Mouse (Mus musculus): ENCODE measurements at regions not wholly inside any gene's neighbourhood (a gene's known extent, or its start where the extent isn't known, plus 50 kb on each side); places are given as distances from the start of the nearest gene placed in this dataset.

DNA sequence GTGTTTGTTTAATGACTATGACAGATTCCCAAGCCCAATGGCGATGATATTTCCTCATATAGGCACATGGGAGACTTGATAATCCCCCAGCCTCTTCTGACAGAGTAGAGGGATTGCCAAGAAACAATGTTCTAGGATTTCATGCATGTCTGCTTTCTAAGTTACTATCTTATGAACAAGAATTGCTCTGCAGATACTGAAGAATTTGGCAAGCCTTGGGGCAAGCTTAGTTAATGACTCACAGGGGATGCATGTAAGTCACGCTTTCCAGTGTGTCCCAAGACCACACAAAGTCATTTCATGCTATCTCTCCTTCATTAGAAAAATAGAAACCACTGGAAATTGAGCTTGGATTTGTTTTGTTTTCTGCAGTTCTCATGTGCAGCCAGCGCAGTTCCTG lies 376.2 kb downstream of the Dcdc2c start:
- H3K36me3 ChIP-seq: no peaks in the 10 kb centered on the region
- no peak for ATAC-seq (ENCODE audit: insufficient number of reproducible peaks, insufficient read depth, low FRiP score, low TSS enrichment, low read depth)
- no peaks in the 10 kb centered on the region for H3K4me1 ChIP-seq
- no peak overlapping the region for H3K4me3 ChIP-seq
- H3K27me3 ChIP-seq: no peaks in the 10 kb centered on the region
- WGBS: 59% methylated on average over 3 of the region's 3 CpGs
- H3K27ac ChIP-seq: no peak overlapping the region
- H3K9me3 ChIP-seq: no peaks in the 10 kb centered on the region
- H3K4me2 ChIP-seq: no peak overlapping the region
- H3K9ac ChIP-seq: no peak overlapping the region

DNA sequence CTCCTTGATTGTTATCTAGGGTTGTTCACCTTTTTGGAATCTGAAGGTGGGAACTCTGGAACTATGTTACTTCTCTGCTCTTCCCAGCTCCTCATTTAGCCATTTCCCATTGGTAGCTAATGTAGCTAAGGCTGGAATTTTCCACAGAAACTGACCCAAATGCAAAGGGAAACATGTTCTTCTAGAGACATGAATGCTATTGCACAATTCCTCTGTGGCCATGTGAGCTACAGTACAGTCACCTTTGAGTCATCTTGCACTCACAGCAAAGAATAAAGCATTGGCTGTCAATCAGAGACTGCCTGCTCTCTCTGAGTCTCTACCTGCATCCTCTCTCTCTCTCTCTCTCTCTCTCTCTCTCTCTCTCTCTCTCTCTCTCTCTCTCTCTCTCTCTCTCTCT lies 378.1 kb downstream of the Dcdc2c start:
- no peaks in the 10 kb centered on the region for H3K9me3 ChIP-seq
- no peak overlapping the region for H3K4me3 ChIP-seq
- H3K4me2 ChIP-seq: no peak overlapping the region
- no peak for ATAC-seq (ENCODE audit: insufficient number of reproducible peaks, insufficient read depth, low FRiP score, low TSS enrichment, low read depth)
- H3K4me1 ChIP-seq: no peaks in the 10 kb centered on the region
- H3K36me3 ChIP-seq: no peaks in the 10 kb centered on the region
- H3K9ac ChIP-seq: no peak overlapping the region
- no peaks in the 10 kb centered on the region for H3K27me3 ChIP-seq
- H3K27ac ChIP-seq: no peak overlapping the region

DNA sequence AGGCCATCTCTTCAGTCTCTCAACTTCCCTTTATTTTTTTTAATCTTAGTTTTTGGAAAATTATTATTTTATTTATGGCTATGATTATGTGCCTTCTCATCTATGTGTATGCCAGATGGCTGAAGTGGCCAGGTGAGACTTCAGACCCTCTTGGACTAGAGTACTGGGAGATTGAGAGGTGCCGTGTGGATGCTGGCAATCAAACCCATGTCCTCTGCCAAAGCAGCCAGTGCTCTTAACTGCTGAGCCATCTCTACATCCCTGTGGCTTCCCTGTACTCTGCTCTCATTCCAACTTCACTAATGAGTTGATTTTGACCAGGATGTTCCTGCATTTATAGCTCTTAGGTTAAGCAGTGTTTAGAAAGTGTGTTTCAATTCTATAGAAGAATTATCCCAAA lies 393.4 kb downstream of the Dcdc2c start:
- 87% methylated on average over 1 of the region's 1 CpGs for WGBS
- H3K36me3 ChIP-seq: no peaks in the 10 kb centered on the region

DNA sequence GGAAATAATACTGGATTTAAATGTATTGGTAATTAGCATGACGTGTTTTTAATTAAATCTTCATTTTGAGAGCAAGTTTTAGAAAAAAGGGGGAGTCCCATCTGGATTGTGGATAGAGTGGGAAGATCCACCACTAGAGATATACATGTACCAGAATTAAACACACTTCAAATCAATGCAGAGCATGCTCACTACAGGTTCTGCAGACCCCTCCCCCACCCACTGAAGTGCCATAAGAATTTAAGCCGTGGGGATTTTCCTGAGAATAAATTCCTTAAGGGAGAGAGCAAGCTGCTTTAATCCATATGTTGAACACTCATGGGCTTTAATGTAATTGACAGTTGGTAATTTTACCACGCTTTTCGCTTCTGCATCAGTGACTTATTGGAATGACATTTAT lies 401.4 kb downstream of the Dcdc2c start:
- H3K4me1 ChIP-seq: no peaks in the 10 kb centered on the region
- no peak overlapping the region for H3K27ac ChIP-seq
- no peak overlapping the region for H3K4me3 ChIP-seq
- ATAC-seq (ENCODE audit: insufficient number of reproducible peaks, insufficient read depth, low FRiP score, low TSS enrichment, low read depth): no peak
- H3K9me3 ChIP-seq: no peaks in the 10 kb centered on the region
- H3K36me3 ChIP-seq: no peaks in the 10 kb centered on the region
- no peaks in the 10 kb centered on the region for H3K27me3 ChIP-seq
- H3K9ac ChIP-seq: no peak overlapping the region
- 37% methylated on average over 4 of the region's 4 CpGs for WGBS
- H3K4me2 ChIP-seq: no peak overlapping the region

More for the DNA sequence above, 393.4 kb downstream of the Dcdc2c start:
- H3K27me3 ChIP-seq: no peaks in the 10 kb centered on the region
- no peak for ATAC-seq (ENCODE audit: insufficient number of reproducible peaks, insufficient read depth, low FRiP score, low TSS enrichment, low read depth)
- H3K4me2 ChIP-seq: no peak overlapping the region
- no peak overlapping the region for H3K9ac ChIP-seq
- no peak overlapping the region for H3K27ac ChIP-seq
- no peaks in the 10 kb centered on the region for H3K4me1 ChIP-seq
- no peaks in the 10 kb centered on the region for H3K9me3 ChIP-seq
- no peak overlapping the region for H3K4me3 ChIP-seq

DNA sequence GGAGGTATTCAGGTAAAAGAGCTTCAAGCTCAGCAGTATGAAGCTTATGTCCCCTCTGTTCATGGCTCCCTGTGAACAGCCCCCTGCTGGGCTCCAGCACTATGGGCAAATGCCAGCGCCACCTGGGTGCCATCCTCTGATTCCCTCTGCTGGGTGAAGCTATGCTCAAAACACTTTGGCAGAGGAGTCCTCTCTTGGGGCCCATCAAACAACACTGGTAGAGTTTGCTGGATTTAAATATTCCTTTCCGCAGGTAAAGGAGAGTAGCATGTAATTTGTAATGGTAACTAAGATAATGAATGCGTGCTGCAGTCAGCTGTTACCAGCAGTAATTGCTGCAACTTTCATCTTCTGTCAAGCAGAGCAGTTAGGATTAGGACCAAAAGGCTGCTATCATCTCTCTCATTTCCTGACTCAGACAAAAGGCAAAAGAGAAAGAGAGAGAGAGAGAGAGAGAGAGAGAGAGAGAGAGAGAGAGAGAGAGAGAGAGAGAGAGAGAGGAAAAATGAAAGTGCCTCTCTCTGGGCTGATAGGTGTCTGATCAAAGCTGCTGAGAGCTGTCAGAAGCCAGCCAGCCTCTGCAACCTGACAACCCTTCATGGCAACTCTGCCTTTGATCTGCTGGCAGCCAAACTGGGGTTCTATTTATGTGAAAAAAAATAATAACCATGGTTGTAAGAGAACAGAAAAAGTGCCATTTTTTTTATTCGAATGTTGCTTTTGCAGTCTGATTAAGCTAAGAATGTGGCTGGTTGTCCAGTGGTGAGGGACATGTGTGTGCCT lies 416.2 kb downstream of the Dcdc2c start:
- H3K36me3 ChIP-seq: no peaks in the 10 kb centered on the region
- H3K4me3 ChIP-seq: no peak overlapping the region
- WGBS: 56% methylated on average over 4 of the region's 4 CpGs
- no peak overlapping the region for H3K4me2 ChIP-seq
- H3K27me3 ChIP-seq: no peaks in the 10 kb centered on the region
- H3K9ac ChIP-seq: no peak overlapping the region
- H3K27ac ChIP-seq: no peak overlapping the region
- ATAC-seq (ENCODE audit: insufficient number of reproducible peaks, insufficient read depth, low FRiP score, low TSS enrichment, low read depth): no peak
- H3K4me1 ChIP-seq: no peaks in the 10 kb centered on the region
- no peaks in the 10 kb centered on the region for H3K9me3 ChIP-seq

DNA sequence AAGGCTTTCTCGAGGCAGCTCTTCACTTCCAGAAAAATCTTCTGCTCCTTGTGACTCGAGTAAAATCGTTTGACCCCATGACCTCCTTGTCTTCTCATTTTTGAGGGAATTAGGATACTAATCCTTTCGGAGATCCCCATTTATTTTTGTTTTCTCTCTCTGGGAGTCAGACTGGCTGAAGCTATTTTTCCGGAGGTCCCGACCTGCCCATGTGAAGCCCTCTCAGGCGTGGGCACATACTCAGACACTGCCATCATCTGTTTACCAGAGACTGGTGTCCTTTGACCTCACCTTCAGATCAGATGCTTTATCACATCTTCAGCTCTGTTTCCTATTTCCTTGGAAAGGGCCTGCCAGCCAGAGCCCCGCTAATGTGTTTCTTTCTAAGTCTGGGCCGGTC lies 429.4 kb downstream of the Dcdc2c start:
- H3K4me1 ChIP-seq: no peaks in the 10 kb centered on the region
- H3K4me3 ChIP-seq: no peak overlapping the region
- H3K9me3 ChIP-seq: no peaks in the 10 kb centered on the region
- H3K4me2 ChIP-seq: no peak overlapping the region
- H3K27ac ChIP-seq: no peak overlapping the region
- no peak for ATAC-seq (ENCODE audit: insufficient number of reproducible peaks, insufficient read depth, low FRiP score, low TSS enrichment, low read depth)
- WGBS: 27% methylated on average over 9 of the region's 9 CpGs
- no peaks in the 10 kb centered on the region for H3K27me3 ChIP-seq
- H3K9ac ChIP-seq: no peak overlapping the region
- H3K36me3 ChIP-seq: no peaks in the 10 kb centered on the region

DNA sequence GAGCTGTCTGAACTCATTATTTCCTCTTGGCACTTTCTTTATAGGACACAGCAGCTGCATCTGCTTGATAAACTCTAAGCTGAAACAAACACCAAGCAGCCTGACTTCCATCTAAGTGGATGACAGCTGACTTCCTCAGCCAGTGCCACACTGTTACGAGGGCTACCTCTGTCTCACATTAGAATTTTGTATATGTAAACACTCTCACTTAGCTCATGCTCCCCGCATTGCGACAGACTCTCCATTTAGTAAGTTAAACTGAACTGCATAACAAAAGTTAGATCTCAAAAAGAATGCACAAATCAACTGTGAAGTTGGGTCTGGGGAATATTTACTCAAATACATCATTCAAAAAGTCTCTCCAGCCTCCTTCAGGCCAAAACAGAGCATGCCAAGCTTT lies 432.1 kb downstream of the Dcdc2c start:
- Histone ChIP-seq H3K36me3 (no peaks in the 10 kb centered on the region), H3K9ac (no peak overlapping the region), H3K4me2 (no peak overlapping the region), H3K4me3 (no peak overlapping the region), H3K4me1 (no peaks in the 10 kb centered on the region), H3K27ac (no peak overlapping the region), H3K27me3 (no peaks in the 10 kb centered on the region), H3K9me3 (no peaks in the 10 kb centered on the region)
- no peak for ATAC-seq (ENCODE audit: insufficient number of reproducible peaks, insufficient read depth, low FRiP score, low TSS enrichment, low read depth)
- 59% methylated on average over 3 of the region's 3 CpGs for WGBS

DNA sequence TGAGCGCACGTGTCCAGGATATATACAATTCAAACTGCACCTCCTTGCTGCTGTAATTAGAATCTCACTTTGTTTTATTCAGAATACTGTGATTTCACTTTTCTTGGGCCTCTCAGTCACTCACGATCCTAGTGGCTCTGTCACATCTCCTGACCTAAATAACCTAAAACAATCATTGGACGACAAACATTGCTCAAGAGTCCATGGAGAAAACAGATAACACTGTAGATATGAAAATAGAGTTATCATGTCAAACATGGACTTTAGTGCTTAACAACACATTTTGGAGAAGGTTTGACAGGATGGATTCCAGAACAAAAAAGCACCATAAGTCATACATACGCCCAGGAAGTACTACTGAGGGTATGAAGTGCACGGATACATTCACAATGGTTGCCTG lies 461.5 kb downstream of the Dcdc2c start:
- Histone ChIP-seq H3K4me2 (no peak overlapping the region), H3K36me3 (no peaks in the 10 kb centered on the region), H3K4me1 (no peaks in the 10 kb centered on the region), H3K4me3 (no peak overlapping the region), H3K9me3 (no peaks in the 10 kb centered on the region), H3K27me3 (no peaks in the 10 kb centered on the region), H3K9ac (no peak overlapping the region), H3K27ac (no peak overlapping the region)
- no peak for ATAC-seq (ENCODE audit: insufficient number of reproducible peaks, insufficient read depth, low FRiP score, low TSS enrichment, low read depth)
- 86% methylated on average over 6 of the region's 6 CpGs for WGBS

DNA sequence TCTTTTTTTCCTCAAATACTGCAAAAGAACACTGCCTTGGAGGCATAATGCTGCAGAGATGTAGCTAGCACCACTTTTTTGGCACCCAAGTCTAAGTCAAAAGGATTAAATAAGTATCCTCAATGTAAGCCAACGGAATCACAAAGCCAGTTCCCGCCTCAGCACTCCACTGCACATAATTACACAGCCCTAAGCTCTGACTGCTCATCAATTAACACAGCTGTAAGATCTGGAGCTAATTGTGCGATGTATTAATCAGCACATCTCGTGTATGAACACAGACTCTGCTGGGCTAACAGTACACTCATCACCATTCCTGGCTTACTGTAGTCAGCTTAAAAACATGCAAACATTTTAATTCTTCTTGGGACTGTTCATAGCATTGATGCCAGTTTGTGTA lies 466.7 kb downstream of the Dcdc2c start:
- WGBS: 77% methylated on average over 4 of the region's 4 CpGs
- Histone ChIP-seq H3K4me2 (no peak overlapping the region), H3K4me3 (no peak overlapping the region), H3K36me3 (no peaks in the 10 kb centered on the region), H3K9me3 (no peaks in the 10 kb centered on the region), H3K9ac (no peak overlapping the region), H3K27ac (no peak overlapping the region), H3K4me1 (no peaks in the 10 kb centered on the region), H3K27me3 (no peaks in the 10 kb centered on the region)
- no peak for ATAC-seq (ENCODE audit: insufficient number of reproducible peaks, insufficient read depth, low FRiP score, low TSS enrichment, low read depth)

DNA sequence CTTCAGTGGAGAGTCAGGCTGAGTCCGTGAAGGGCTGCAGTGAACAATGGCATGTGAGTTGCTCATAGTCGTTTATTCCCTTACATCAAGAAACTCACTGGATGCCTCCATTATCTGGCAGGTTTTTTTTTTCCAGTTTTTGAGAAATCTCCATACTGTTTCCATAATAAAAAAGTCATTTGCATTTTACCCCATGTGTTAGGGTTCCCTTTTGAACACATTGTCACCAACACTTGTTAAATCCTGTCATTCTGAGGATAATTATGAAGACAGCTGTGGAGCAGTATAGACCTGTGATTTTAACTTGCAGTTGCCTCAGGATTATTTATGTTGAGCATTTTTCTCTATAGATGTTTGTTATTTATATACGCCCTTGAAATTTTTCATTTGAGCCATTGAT lies 475.6 kb downstream of the Dcdc2c start:
- Histone ChIP-seq H3K36me3 (no peaks in the 10 kb centered on the region), H3K4me1 (no peaks in the 10 kb centered on the region), H3K4me3 (no peak overlapping the region), H3K4me2 (no peak overlapping the region), H3K9ac (no peak overlapping the region), H3K9me3 (no peaks in the 10 kb centered on the region), H3K27ac (no peak overlapping the region), H3K27me3 (no peaks in the 10 kb centered on the region)
- ATAC-seq (ENCODE audit: insufficient number of reproducible peaks, insufficient read depth, low FRiP score, low TSS enrichment, low read depth): no peak
- 83% methylated on average over 3 of the region's 3 CpGs for WGBS

DNA sequence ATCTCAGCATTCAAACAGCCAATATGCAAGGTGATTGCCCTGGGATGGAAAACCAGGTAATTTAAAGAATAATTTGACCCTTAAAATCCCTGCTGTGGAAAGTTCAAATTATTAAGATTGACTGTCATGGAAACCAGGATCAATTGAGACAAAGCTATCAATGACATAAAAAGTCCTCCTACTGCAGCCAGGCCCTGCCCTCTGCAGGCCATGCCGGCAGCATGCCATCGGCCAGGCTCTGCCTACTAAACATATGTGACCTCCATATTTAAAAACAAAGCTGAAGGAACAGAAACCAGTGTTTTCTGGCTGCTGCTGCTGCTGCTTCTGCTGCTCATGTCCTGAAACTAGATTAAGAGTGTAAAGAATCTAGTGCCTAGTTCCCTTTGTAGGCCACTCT lies 483.6 kb downstream of the Dcdc2c start:
- H3K4me1 ChIP-seq: no peaks in the 10 kb centered on the region
- no peak overlapping the region for H3K4me3 ChIP-seq
- ATAC-seq (ENCODE audit: insufficient number of reproducible peaks, insufficient read depth, low FRiP score, low TSS enrichment, low read depth): no peak
- no peak overlapping the region for H3K4me2 ChIP-seq
- WGBS: 64% methylated on average over 2 of the region's 2 CpGs
- H3K9ac ChIP-seq: no peak overlapping the region
- H3K36me3 ChIP-seq: no peaks in the 10 kb centered on the region
- no peaks in the 10 kb centered on the region for H3K27me3 ChIP-seq
- H3K9me3 ChIP-seq: no peaks in the 10 kb centered on the region
- H3K27ac ChIP-seq: no peak overlapping the region

DNA sequence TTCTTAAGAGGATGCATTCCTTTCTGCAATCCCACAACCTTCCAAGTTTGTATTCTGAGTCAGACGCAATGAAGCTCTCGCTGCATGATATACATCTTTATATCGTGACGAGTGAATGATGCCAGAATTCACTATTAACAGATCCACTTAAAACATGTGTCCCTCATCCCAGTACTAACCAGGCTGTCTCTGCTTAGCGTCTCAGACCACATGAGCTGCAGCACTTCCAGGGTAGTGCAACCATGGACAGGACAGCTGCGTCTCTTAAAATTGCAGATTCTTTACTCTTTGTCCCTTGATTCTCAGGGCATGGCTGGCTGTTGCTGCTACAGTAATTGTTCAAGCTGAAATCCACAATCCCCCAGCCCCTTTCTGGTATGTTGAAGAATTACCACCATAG lies 491.9 kb downstream of the Dcdc2c start:
- WGBS: 62% methylated on average over 6 of the region's 6 CpGs
- Histone ChIP-seq H3K27me3 (no peaks in the 10 kb centered on the region), H3K9me3 (no peaks in the 10 kb centered on the region), H3K4me1 (peaks cover 10% of the 10 kb centered on the region), H3K27ac (no peak overlapping the region), H3K9ac (no peak overlapping the region), H3K4me2 (no peak overlapping the region), H3K4me3 (no peak overlapping the region), H3K36me3 (no peaks in the 10 kb centered on the region)
- ATAC-seq (ENCODE audit: insufficient number of reproducible peaks, insufficient read depth, low FRiP score, low TSS enrichment, low read depth): no peak

Data from embryonic facial prominence, embryonic 13.5 days (tissue).